Mouse (Mus musculus) ES-E14 (cell line): Measurements from ENCODE around the gene Fthl17f.
"Not testable (repeated sequence)": the region's sequence is repeated elsewhere in the genome, so short reads cannot be mapped to it uniquely, and the experiment has no call there.

Experiments
- CHD2 ChIP-seq: IDR thresholded peaks from 2 replicates; pipeline ENCODE4 v1.6.1; 2014; ENCODE audit warnings: mild to moderate bottlenecking, low read depth, low read length, inconsistent platforms
- MAFK ChIP-seq: IDR thresholded peaks from 2 replicates; pipeline ENCODE4 v1.6.1; 2014; ENCODE audit warnings: mild to moderate bottlenecking, low read depth, low read length, inconsistent platforms; ENCODE audit not compliant: insufficient read depth
- ZC3H11A ChIP-seq: IDR thresholded peaks from 2 replicates; pipeline ENCODE4 v1.6.1; 2012; ENCODE audit warnings: low read depth, mild to moderate bottlenecking, inconsistent platforms, low read length, borderline replicate concordance

DNA sequence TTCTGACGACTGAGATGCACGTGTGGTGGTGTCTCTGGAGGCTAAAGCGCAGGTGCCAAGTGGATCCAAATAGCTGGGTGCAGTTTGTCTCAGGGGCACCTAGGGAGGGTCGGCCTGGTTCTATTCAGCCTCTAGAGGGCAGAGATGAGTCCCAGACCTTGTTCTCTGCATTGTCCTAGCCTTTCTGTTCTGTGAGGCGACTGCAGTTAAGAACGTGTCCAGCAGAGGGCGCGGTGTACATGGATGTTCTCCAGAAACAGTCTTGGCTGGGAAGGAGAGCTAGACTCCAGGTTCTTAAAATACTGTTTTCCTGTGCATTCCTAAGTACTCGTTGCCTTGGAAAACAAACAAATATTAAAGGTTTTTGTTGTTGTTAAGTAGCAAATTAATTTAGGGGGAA, 1.9 kb upstream of the Fthl17f start:
- not testable (repeated sequence) for TF ChIP-seq CHD2, ZC3H11A, MAFK
